Mouse (Mus musculus): ENCODE data around the gene Olfr518. TPM values are rescaled to one million over a fixed set of nuclear protein-coding genes. Genes with fewer than 3 reads are reported as not detected.

Olfr518 gene
- polyA plus RNA-seq, 1 experiment: not detected

GRCm38 (mm10) chr7:108894320-108894719 is 9.5 kb upstream of the Olfr518 start, which contains the start of gene Olfr519:
Gene Olfr519, minus strand, starts transcription at chr7:108894420.
- H3K36me3 ChIP-seq (ENCODE audit: control insufficient read depth, insufficient read depth, low read length): no peaks in the 10 kb centered on the region
- H3K27me3 ChIP-seq (ENCODE audit: control insufficient read depth, insufficient read depth, low read length): no peaks in the 10 kb centered on the region
- no peak within 1 kb of the TSS for H3K4me3 ChIP-seq (ENCODE audit: low read depth, low read length)
- 84% methylated on average over 5 of the region's 5 CpGs for WGBS
- TF ChIP-seq POLR2A (IDR thresholded peaks at IDR 0.05; ENCODE audit: low read depth, low read length) (no peak), CTCF (IDR thresholded peaks at IDR 0.05; ENCODE audit: extremely low read depth, insufficient read length, insufficient replicate concordance, low read depth, low read length) (no peak)
- H3K27ac ChIP-seq (ENCODE audit: insufficient read depth, low read depth, low read length): no peak within 1 kb of the TSS
- no peaks in the 10 kb centered on the region for H3K4me1 ChIP-seq (ENCODE audit: control insufficient read depth, insufficient read depth, insufficient read length, low read length)

GRCm38 (mm10) chr7:108872279-108872678 is 12.5 kb downstream of the Olfr518 start, which contains the start of gene Olfr517:
Gene Olfr517, minus strand, starts transcription at chr7:108872379.
- WGBS: 63% methylated on average over 2 of the region's 2 CpGs
- TF ChIP-seq POLR2A (IDR thresholded peaks at IDR 0.05; ENCODE audit: low read depth, low read length) (no peak), CTCF (IDR thresholded peaks at IDR 0.05; ENCODE audit: extremely low read depth, insufficient read length, insufficient replicate concordance, low read depth, low read length) (no peak)
- no peak within 1 kb of the TSS for H3K27ac ChIP-seq (ENCODE audit: insufficient read depth, low read depth, low read length)

GRCm38 (mm10) chr7:108850429-108850828 is 34.4 kb downstream of the Olfr518 start, which contains the start of gene Olfr516:
Gene Olfr516, minus strand, starts transcription at chr7:108850529.
- WGBS: 83% methylated on average over 2 of the region's 2 CpGs
- H3K4me1 ChIP-seq (ENCODE audit: control insufficient read depth, insufficient read depth, insufficient read length, low read length): no peaks in the 10 kb centered on the region
- H3K27ac ChIP-seq (ENCODE audit: insufficient read depth, low read depth, low read length): no peak within 1 kb of the TSS
- TF ChIP-seq POLR2A (IDR thresholded peaks at IDR 0.05; ENCODE audit: low read depth, low read length) (no peak), CTCF (IDR thresholded peaks at IDR 0.05; ENCODE audit: extremely low read depth, insufficient read length, insufficient replicate concordance, low read depth, low read length) (no peak)
- no peak within 1 kb of the TSS for H3K4me3 ChIP-seq (ENCODE audit: low read depth, low read length)
- no peaks in the 10 kb centered on the region for H3K36me3 ChIP-seq (ENCODE audit: control insufficient read depth, insufficient read depth, low read length)
- no peaks in the 10 kb centered on the region for H3K27me3 ChIP-seq (ENCODE audit: control insufficient read depth, insufficient read depth, low read length)

More at GRCm38 (mm10) chr7:108872279-108872678, 12.5 kb downstream of the Olfr518 start, which contains the start of gene Olfr517:
- Histone ChIP-seq H3K36me3 (ENCODE audit: control insufficient read depth, insufficient read depth, low read length) (no peaks in the 10 kb centered on the region), H3K4me3 (ENCODE audit: low read depth, low read length) (no peak within 1 kb of the TSS), H3K4me1 (ENCODE audit: control insufficient read depth, insufficient read depth, insufficient read length, low read length) (no peaks in the 10 kb centered on the region), H3K27me3 (ENCODE audit: control insufficient read depth, insufficient read depth, low read length) (no peaks in the 10 kb centered on the region)

Other genes starting within 250 kb of the Olfr518 start
- gene Olfr509, start 233.1 kb downstream of the Olfr518 start, polyA plus RNA-seq (2012; rRNA removed): not detected in 2 replicates
- gene Olfr510, start 218.6 kb downstream of the Olfr518 start, polyA plus RNA-seq (2012; rRNA removed): not detected in 2 replicates
- gene Olfr512, start 171.7 kb downstream of the Olfr518 start, polyA plus RNA-seq (2012; rRNA removed): not detected in 2 replicates
- gene Olfr513, start 134.0 kb downstream of the Olfr518 start, polyA plus RNA-seq (2012; rRNA removed): not detected in 2 replicates
- not detected in 2 replicates for gene Olfr514, start 59.0 kb downstream of the Olfr518 start, polyA plus RNA-seq (2012; rRNA removed)
- not detected in 2 replicates for gene Olfr516, start 34.5 kb downstream of the Olfr518 start, polyA plus RNA-seq (2012; rRNA removed)
- not detected in 2 replicates for gene Olfr517, start 12.6 kb downstream of the Olfr518 start, polyA plus RNA-seq (2012; rRNA removed)
- not detected in 2 replicates for gene Olfr519, start 9.4 kb upstream of the Olfr518 start, polyA plus RNA-seq (2012; rRNA removed)
- gene Nlrp10, start 45.2 kb upstream of the Olfr518 start, polyA plus RNA-seq (2012; rRNA removed): 0.03 TPM in 1 of 2 replicates, not detected in the other
- 132 and 223 TPM in 2 replicates for gene Eif3f, start 49.4 kb upstream of the Olfr518 start, polyA plus RNA-seq (2012; rRNA removed)
- 0.58 and 0.63 TPM in 2 replicates for gene Tub, start 65.3 kb upstream of the Olfr518 start, polyA plus RNA-seq (2012; rRNA removed)
- gene Ric3, start 198.3 kb upstream of the Olfr518 start, polyA plus RNA-seq (2012; rRNA removed): 0.41 and 0.67 TPM in 2 replicates

All from small intestine, adult 2 months (tissue).